Mouse (Mus musculus): Measurements from ENCODE around the gene Brd1.

- no peak for TF ChIP-seq CTCF (IDR thresholded peaks at IDR 0.05; ENCODE audit: borderline replicate concordance, insufficient read depth, low read depth, low read length)
- no peak for TF ChIP-seq POLR2A (IDR thresholded peaks at IDR 0.05; ENCODE audit: borderline replicate concordance, insufficient read depth, low read length)
These were observed 21.5 kb downstream of the Brd1 start for GRCm38 (mm10) chr15:88712501-88712900.

Data from cerebellum, adult 2 months (tissue).